Mouse (Mus musculus) liver, adult 2 months (tissue): Measurements from ENCODE around the gene Map4k5. TPM values are rescaled to one million over a fixed set of nuclear protein-coding genes. Genes with fewer than 3 reads are reported as not detected.

ENCODE experiments used
- DNase-seq: peaks from one replicate; pipeline ENCODE4 v3.0.0-alpha.2; 2011; ENCODE audit warnings: low read depth, low spot score; ENCODE audit errors: extremely low read depth
- H3K27ac ChIP-seq: fragments of 200-500 bp; replicated peaks from 2 replicates; pipeline ENCODE4 v1.5.1; 2012; ENCODE audit warnings: low read depth, mild to moderate bottlenecking, control low read depth, inconsistent platforms, low read length; ENCODE audit not compliant: insufficient read depth
- H3K27me3 ChIP-seq: fragments of 200-500 bp; 2 replicates; pipeline ENCODE4 v1.6.1; 2012; ENCODE audit warnings: mild to moderate bottlenecking, moderate library complexity, low read length, inconsistent platforms; ENCODE audit not compliant: control insufficient read depth, insufficient read depth
- H3K36me3 ChIP-seq: fragments of 200-500 bp; 2 replicates; pipeline ENCODE4 v1.6.1; 2012; ENCODE audit warnings: low read length, inconsistent platforms; ENCODE audit not compliant: control insufficient read depth, insufficient read depth
- H3K4me1 ChIP-seq: fragments of 200-500 bp; 2 replicates; pipeline ENCODE4 v1.6.1; 2011; ENCODE audit warnings: low read length; ENCODE audit not compliant: control insufficient read depth, insufficient read depth
- H3K4me3 ChIP-seq: fragments of 200-500 bp; 2 replicates; pipeline ENCODE4 v1.5.1; 2011; ENCODE audit warnings: low read depth, mild to moderate bottlenecking, control low read depth, low read length, moderate library complexity; ENCODE audit not compliant: insufficient read depth
- H3K79me2 ChIP-seq: fragments of 200-500 bp; 2 replicates; pipeline ENCODE4 v1.6.1; 2012; ENCODE audit warnings: inconsistent platforms, mild to moderate bottlenecking, low read length, moderate library complexity; ENCODE audit not compliant: control insufficient read depth, insufficient read depth
- H3K9ac ChIP-seq: fragments of 200-500 bp; 2 replicates; pipeline ENCODE4 v1.6.1; 2012; ENCODE audit warnings: low read depth, mild to moderate bottlenecking, control low read depth, inconsistent platforms, low read length
- CTCF ChIP-seq: fragments of 200-500 bp; IDR thresholded peaks from 2 replicates; pipeline ENCODE4 v1.5.1; 2011; ENCODE audit warnings: low read depth, low read length, control low read depth
- POLR2A ChIP-seq: fragments of 200-500 bp; IDR thresholded peaks from 2 replicates; pipeline ENCODE4 v1.6.1; 2011; ENCODE audit warnings: low read length, control low read depth; ENCODE audit not compliant: insufficient read depth; ENCODE audit errors: extremely low read depth
- WGBS: fragments of 180-500 bp; shearing (Covaris S2); methylation state at CpG from one replicate; pipeline ENCODE4 v1.1.7; 2018; 5-methylcytosine and 5-hydroxymethylcytosine counted together
- polyA plus RNA-seq: library from polyadenylated mRNA; depleted of rRNA; stranded (reverse); fragments of >200 nt; gene quantifications from 2 replicates; pipeline ENCODE4 v1.2.3, GENCODE M21; 2012
- total RNA-seq: library from RNA; depleted of rRNA; stranded (reverse); fragments of >200 nt; gene quantifications from 2 replicates; pipeline ENCODE4 v1.2.3, GENCODE M21; 2014

Map4k5 gene
- total and polyA plus RNA-seq, 2 experiments: 3.6 to 15.6 TPM

DNA sequence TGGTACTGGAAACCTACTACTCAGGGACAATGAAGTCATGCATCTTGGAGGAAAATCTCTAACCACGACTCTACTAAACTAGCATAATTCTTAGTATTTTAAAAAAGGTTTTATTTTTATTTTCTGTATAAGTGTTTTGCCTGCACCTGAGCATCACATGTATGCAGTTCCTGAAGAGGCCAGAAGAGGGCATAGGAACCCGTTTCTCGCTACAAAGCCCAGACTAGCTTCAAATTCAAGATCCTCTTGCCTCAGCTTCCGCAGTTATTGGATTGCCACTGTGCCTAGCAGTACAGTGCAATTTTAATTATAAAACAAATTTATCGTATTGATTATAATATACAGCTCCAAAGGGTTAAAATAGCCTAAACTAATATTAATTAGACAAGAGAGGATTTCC lies 31.0 kb upstream of the Map4k5 start:
- no peaks in the 10 kb centered on the region for H3K27me3 ChIP-seq
- H3K79me2 ChIP-seq: no peaks in the 10 kb centered on the region
- H3K4me1 ChIP-seq: peaks cover 10% of the 10 kb centered on the region
- H3K36me3 ChIP-seq: no peaks in the 10 kb centered on the region
- TF ChIP-seq CTCF (peak; percentile 59), POLR2A (no peak)
- H3K9ac ChIP-seq: no peak overlapping the region
- WGBS: 25% methylated on average over 5 of the region's 5 CpGs
- peak; percentile 59 for DNase-seq
- no peak overlapping the region for H3K27ac ChIP-seq
- no peak overlapping the region for H3K4me3 ChIP-seq

GRCm38 (mm10) chr12:69923603-69924002 lies 30.6 kb upstream of the Map4k5 start:
- Histone ChIP-seq H3K79me2 (no peaks in the 10 kb centered on the region), H3K27ac (no peak overlapping the region), H3K27me3 (no peaks in the 10 kb centered on the region), H3K4me3 (no peak overlapping the region), H3K9ac (no peak overlapping the region), H3K36me3 (no peaks in the 10 kb centered on the region), H3K4me1 (peaks cover 10% of the 10 kb centered on the region)
- no peak for TF ChIP-seq POLR2A
- TF ChIP-seq CTCF: no peak
- no peak for DNase-seq
- WGBS: 65% methylated on average over 3 of the region's 3 CpGs

- no peak for TF ChIP-seq POLR2A
- TF ChIP-seq CTCF: no peak
- Histone ChIP-seq H3K9ac (no peak overlapping the region), H3K79me2 (no peaks in the 10 kb centered on the region), H3K4me1 (peaks cover 10% of the 10 kb centered on the region), H3K4me3 (no peak overlapping the region), H3K27ac (0 out of 2 replicates have a peak overlapping the region, but pooled peaks have one; percentile 34), H3K36me3 (no peaks in the 10 kb centered on the region), H3K27me3 (no peaks in the 10 kb centered on the region)
- DNase-seq: peak; percentile 32
- WGBS: 57% methylated on average over 3 of the region's 3 CpGs
Observed at GRCm38 (mm10) chr12:69923128-69923527, 30.1 kb upstream of the Map4k5 start.

- H3K27ac ChIP-seq: no peak overlapping the region
- H3K4me1 ChIP-seq: peaks cover 10% of the 10 kb centered on the region
- 28% methylated on average over 1 of the region's 1 CpGs for WGBS
- H3K27me3 ChIP-seq: no peaks in the 10 kb centered on the region
- no peak for TF ChIP-seq CTCF
- no peak for TF ChIP-seq POLR2A
- H3K79me2 ChIP-seq: no peaks in the 10 kb centered on the region
- no peak overlapping the region for H3K9ac ChIP-seq
- H3K4me3 ChIP-seq: no peak overlapping the region
- no peaks in the 10 kb centered on the region for H3K36me3 ChIP-seq
- peak; percentile 97 for DNase-seq
Observed at GRCm38 (mm10) chr12:69922099-69922498, 29.1 kb upstream of the Map4k5 start.

DNA sequence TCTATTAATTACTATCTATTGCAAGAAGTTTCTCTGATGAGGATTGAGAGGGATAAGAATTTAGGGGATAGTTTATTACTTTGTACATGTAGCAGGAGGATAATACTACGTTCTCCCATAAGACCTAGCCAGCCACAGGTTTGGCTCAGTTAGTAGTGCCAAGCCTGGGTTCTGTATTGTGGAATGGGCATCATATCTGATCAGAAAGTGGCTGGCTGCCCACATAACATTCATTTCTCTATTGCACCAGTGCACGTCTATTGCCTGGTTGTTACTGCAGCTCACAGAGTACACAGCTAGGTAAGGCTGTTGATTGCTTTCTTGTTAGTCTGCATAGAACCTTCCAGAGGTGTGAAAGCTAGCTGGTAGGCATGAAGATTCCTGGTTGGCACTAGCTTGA lies 24.9 kb upstream of the Map4k5 start:
- TF ChIP-seq POLR2A (no peak), CTCF (no peak)
- Histone ChIP-seq H3K27me3 (no peaks in the 10 kb centered on the region), H3K4me3 (no peak overlapping the region), H3K79me2 (no peaks in the 10 kb centered on the region), H3K9ac (no peak overlapping the region), H3K4me1 (peaks cover 6% of the 10 kb centered on the region), H3K27ac (no peak overlapping the region), H3K36me3 (no peaks in the 10 kb centered on the region)
- DNase-seq: no peak
- WGBS: 82% methylated on average over 2 of the region's 2 CpGs

DNA sequence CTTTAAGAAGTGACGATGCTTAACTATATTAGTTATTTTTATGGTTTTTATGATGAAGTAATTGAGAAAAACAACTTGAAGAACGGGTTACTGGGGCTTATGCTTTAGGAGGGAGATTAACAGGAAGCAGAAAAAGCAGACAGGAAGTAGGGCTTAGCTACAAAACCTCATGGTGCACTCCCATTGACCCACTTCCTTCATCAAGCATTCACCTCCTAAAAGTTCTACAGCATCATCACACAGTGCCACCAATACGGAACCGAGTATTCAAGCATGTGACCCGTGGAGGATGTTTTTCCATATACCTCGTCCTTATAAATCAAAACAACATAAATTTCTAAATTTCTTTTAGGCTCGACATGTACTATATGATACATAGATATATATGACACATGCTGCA lies 19.7 kb upstream of the Map4k5 start:
- 87% methylated on average over 7 of the region's 7 CpGs for WGBS
- Histone ChIP-seq H3K9ac (no peak overlapping the region), H3K4me1 (no peaks in the 10 kb centered on the region), H3K36me3 (no peaks in the 10 kb centered on the region), H3K4me3 (no peak overlapping the region), H3K27ac (no peak overlapping the region), H3K27me3 (no peaks in the 10 kb centered on the region), H3K79me2 (no peaks in the 10 kb centered on the region)
- TF ChIP-seq POLR2A (no peak), CTCF (no peak)
- no peak for DNase-seq
